Mouse (Mus musculus) ES-E14 (cell line): Measurements from ENCODE around the gene Mllt10. TPM values are rescaled to one million over a fixed set of nuclear protein-coding genes. Genes with fewer than 3 reads are reported as not detected.

Experiments
- DNase-seq: peaks from one replicate; pipeline ENCODE4 v3.0.0-alpha.2; 2013; ENCODE audit warnings: low read depth, low spot score
- H3K27ac ChIP-seq: 2 replicates; pipeline ENCODE4 v1.5.1; 2012; ENCODE audit warnings: low read depth, mild to moderate bottlenecking, low read length, moderate library complexity, mixed read lengths; ENCODE audit not compliant: poor library complexity, insufficient read depth, severe bottlenecking
- H3K36me3 ChIP-seq: 2 replicates; pipeline ENCODE4 v1.6.1; 2012; ENCODE audit warnings: mild to moderate bottlenecking, low read length, moderate library complexity, mixed read lengths; ENCODE audit not compliant: control insufficient read depth, poor library complexity, insufficient read depth, severe bottlenecking
- H3K4me1 ChIP-seq, 2 experiments: fragments of 150-350 bp in 1 of 2; sonication (generic) in 1 of 2; 2 replicates each; pipeline ENCODE4 v1.6.1; 2012; ENCODE audit warnings: low read length in 2 of 2, mild to moderate bottlenecking in 1 of 2, mixed read lengths in 1 of 2; ENCODE audit not compliant: control insufficient read depth in 2 of 2, insufficient read depth in 2 of 2, poor library complexity in 1 of 2
- H3K4me3 ChIP-seq, 2 experiments: fragments of 150-350 bp in 1 of 2; sonication (generic) in 1 of 2; 2 replicates each; pipeline ENCODE4 v1.5.1; 2012; ENCODE audit warnings: low read length in 2 of 2, low read depth in 1 of 2, mild to moderate bottlenecking in 1 of 2, mixed read lengths in 1 of 2; ENCODE audit not compliant: insufficient read depth in 1 of 2, poor library complexity in 1 of 2, severe bottlenecking in 1 of 2
- H3K9ac ChIP-seq: 2 replicates; pipeline ENCODE4 v1.6.1; 2012; ENCODE audit warnings: low read depth, mild to moderate bottlenecking, low read length, mixed read lengths; ENCODE audit not compliant: poor library complexity, insufficient read depth, severe bottlenecking
- H3K9me3 ChIP-seq: fragments of 150-350 bp; sonication (generic); 2 replicates; pipeline ENCODE4 v1.6.1; 2012; ENCODE audit warnings: low read depth, mild to moderate bottlenecking, low read length; ENCODE audit not compliant: control insufficient read depth, insufficient read depth
- CHD2 ChIP-seq: IDR thresholded peaks from 2 replicates; pipeline ENCODE4 v1.6.1; 2014; ENCODE audit warnings: mild to moderate bottlenecking, low read depth, low read length, inconsistent platforms
- HCFC1 ChIP-seq: IDR thresholded peaks from 2 replicates; pipeline ENCODE4 v1.6.1; 2012; ENCODE audit warnings: low read length, inconsistent platforms, borderline replicate concordance; ENCODE audit not compliant: insufficient read depth
- MAFK ChIP-seq: IDR thresholded peaks from 2 replicates; pipeline ENCODE4 v1.6.1; 2014; ENCODE audit warnings: mild to moderate bottlenecking, low read depth, low read length, inconsistent platforms; ENCODE audit not compliant: insufficient read depth
- ZC3H11A ChIP-seq: IDR thresholded peaks from 2 replicates; pipeline ENCODE4 v1.6.1; 2012; ENCODE audit warnings: low read depth, mild to moderate bottlenecking, inconsistent platforms, low read length, borderline replicate concordance
- ZNF384 ChIP-seq: IDR thresholded peaks from 2 replicates; pipeline ENCODE4 v1.6.1; 2012; ENCODE audit warnings: low read depth, low read length, inconsistent platforms
- in situ Hi-C, 2 experiments: fragments of 600-800 bp; cut with MboI; formaldehyde crosslinking; loops; one replicate each; pipeline ENCODE4 v1.15.1; 2025; ENCODE audit warnings: low sequenced_read_pairs in 2 of 2, inconsistent platforms in 1 of 2; ENCODE audit not compliant: unreplicated experiment in 2 of 2
- total RNA-seq: library from RNA; depleted of rRNA; stranded (reverse); fragments of 300-350 nt; gene quantifications from 2 replicates; pipeline ENCODE4 v1.2.3, GENCODE M21; 2012

The Mllt10 gene
- total RNA-seq, 1 experiment, result 40.7 TPM

DNA sequence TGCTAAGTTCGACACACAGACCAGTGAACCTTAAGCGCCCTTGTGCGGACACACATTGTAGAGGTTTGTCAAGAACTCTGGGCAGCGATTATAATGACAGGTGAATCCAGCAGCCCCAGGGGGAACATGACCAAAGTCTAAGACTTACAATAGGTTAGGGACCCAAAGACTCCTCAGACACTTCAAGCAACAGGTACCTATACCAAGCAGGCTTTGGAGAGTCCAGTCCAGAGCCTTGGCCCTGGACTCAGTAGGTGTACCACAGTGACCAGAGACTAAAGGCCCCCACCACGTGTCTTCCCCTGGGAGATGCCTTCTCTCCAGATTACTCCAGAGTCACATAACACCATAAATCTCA lies 22.5 kb upstream of the Mllt10 start:
- no peak overlapping the region for H3K9ac ChIP-seq
- H3K9me3 ChIP-seq, result no peaks in the 10 kb centered on the region
- no peak overlapping the region for H3K4me3 ChIP-seq
- in situ Hi-C loops, result loop anchor here in 1 of 2 experiments (25.0 kb wide), 1 partner anchor 1405 kb away; the partner anchor contains the start of gene Ptf1a
- H3K4me1 ChIP-seq, result peaks cover 0 to 7% of the 10 kb centered on the region in 2 experiments; a peak in 2 of 4 replicates
- H3K27ac ChIP-seq, result no peak overlapping the region
- no peak for DNase-seq
- no peaks in the 10 kb centered on the region for H3K36me3 ChIP-seq
- no peak for TF ChIP-seq CHD2
- no peak for TF ChIP-seq HCFC1
- TF ChIP-seq ZNF384, result no peak
- TF ChIP-seq MAFK, result no peak
- no peak for TF ChIP-seq ZC3H11A

- H3K9ac ChIP-seq, result no peak overlapping the region
- peaks cover 0 to 7% of the 10 kb centered on the region in 2 experiments; a peak in 2 of 4 replicates for H3K4me1 ChIP-seq
- in situ Hi-C loops, result loop anchor here in 1 of 2 experiments (25.0 kb wide), 1 partner anchor 1404 kb away; the partner anchor contains the start of gene Ptf1a
- no peak for TF ChIP-seq ZC3H11A
- TF ChIP-seq HCFC1, result no peak
- no peak for TF ChIP-seq CHD2
- TF ChIP-seq MAFK, result no peak
- H3K36me3 ChIP-seq, result no peaks in the 10 kb centered on the region
- no peak overlapping the region for H3K27ac ChIP-seq
- DNase-seq, result no peak
- no peak overlapping the region for H3K4me3 ChIP-seq
- H3K9me3 ChIP-seq, result no peaks in the 10 kb centered on the region
Observed at GRCm38 (mm10) chr2:18033166-18034108, 21.6 kb upstream of the Mllt10 start.

DNA sequence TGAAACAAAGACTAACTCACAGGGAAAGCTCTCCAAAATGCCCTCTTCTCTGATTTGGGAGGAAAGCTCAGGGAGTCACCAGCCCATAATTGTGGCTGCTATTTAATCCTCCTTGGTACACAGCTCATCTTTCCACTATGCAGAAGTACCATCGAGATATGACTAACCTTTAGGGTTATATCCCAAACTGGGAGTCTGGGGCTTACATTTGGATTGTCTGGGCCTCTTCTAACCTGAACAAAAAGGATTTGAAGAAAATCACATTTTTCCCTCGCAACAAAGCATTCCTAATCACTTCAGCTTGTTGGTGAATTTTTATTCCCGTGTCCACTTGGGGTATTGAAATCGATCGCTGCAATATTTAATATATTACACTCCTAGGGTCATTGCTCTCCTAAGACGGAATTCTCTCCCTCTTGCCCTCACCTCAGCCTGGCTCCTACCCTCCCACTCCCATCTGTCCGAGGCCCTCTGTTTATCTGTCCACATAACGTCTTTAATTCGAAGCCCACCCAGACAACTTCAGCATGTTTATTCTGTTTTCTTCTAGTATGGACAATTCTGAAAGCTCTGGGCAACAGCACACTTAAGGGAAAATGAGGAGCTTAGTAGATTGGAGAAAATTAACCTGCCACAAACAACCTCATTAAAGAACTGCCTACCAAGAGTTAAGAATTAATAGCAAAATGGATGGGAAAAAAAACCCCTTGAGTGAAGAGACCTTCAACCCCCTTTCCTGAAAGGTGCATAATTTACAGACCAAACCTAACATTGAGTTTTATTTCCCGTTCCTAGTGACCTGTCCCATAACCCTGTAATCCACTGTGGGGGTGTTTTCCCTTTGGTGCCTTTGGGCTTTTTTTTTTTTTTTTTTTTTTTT lies 20.4 kb upstream of the Mllt10 start:
- Histone ChIP-seq H3K4me1 (peaks cover 0 to 7% of the 10 kb centered on the region in 2 experiments; a peak in 2 of 4 replicates), H3K9ac (no peak overlapping the region), H3K9me3 (no peaks in the 10 kb centered on the region), H3K27ac (no peak overlapping the region), H3K36me3 (no peaks in the 10 kb centered on the region), H3K4me3 (no peak overlapping the region)
- no peak for TF ChIP-seq ZC3H11A
- TF ChIP-seq HCFC1, result no peak
- no peak for TF ChIP-seq CHD2
- no peak for TF ChIP-seq ZNF384
- TF ChIP-seq MAFK, result no peak
- in situ Hi-C loops, result loop anchor here (5.0 to 25.0 kb wide), 2 partner anchors 643 to 1403 kb away; partner anchors contain the start of genes Bmi1 (in 1 of the 2) and Ptf1a (in 1 of the 2)
- DNase-seq, result no peak

DNA sequence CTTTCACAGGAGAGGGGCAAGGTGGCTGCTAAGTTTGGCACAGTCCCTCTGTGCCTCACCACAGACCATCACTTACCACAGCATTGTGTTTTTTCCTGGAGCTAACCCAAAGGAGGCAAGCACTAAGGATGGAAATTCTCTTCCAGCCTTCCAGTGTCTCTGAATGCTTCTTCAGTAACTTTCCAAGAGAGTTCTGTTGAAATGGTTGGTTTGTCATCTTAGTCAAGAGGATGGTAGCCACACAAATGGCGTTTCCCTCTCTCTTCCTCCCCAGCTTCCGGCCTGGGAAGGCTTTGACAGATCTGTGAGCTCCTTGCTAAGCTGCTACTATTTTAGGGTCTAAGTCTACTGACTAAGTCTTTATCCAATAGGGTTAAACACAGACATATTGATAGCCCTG lies 17.5 kb upstream of the Mllt10 start, which contains the start of gene A930004D18Rik:
Gene A930004D18Rik, minus strand, starts transcription at position 247 of the 400 bp plus-strand sequence.
- in situ Hi-C loops, result loop anchor here (5.0 to 25.0 kb wide), 2 partner anchors 640 to 1400 kb away; partner anchors contain the start of genes Bmi1 (in 1 of the 2) and Ptf1a (in 1 of the 2)
- DNase-seq, result no peak
- no peaks in the 10 kb centered on the region for H3K36me3 ChIP-seq
- TF ChIP-seq ZC3H11A (no peak), CHD2 (no peak), ZNF384 (no peak), MAFK (no peak), HCFC1 (no peak)
- H3K27ac ChIP-seq, result no peak within 1 kb of the TSS
- peaks cover 0 to 6% of the 10 kb centered on the region in 2 experiments; a peak in 2 of 4 replicates for H3K4me1 ChIP-seq
- no peak within 1 kb of the TSS for H3K9ac ChIP-seq
- no peaks in the 10 kb centered on the region for H3K9me3 ChIP-seq
- H3K4me3 ChIP-seq, result no peak within 1 kb of the TSS
